Mouse (Mus musculus) monocyte, adult 5-6 weeks (primary cell): ENCODE measurements around the gene Fbxo30. TPM values are rescaled to one million over a fixed set of nuclear protein-coding genes. Genes with fewer than 3 reads are reported as not detected.
"Not testable (repeated sequence)": the region's sequence is repeated elsewhere in the genome, so short reads cannot be mapped to it uniquely, and the experiment has no call there.

ENCODE experiments used
- ATAC-seq: fragments of 153-309, 156-312 bp; replicated peaks from 2 replicates; pipeline ENCODE4 v1.8.0; 2017; ENCODE audit warnings: mild to moderate bottlenecking; ENCODE audit not compliant: low TSS enrichment, insufficient number of reproducible peaks, severe bottlenecking, poor library complexity, low FRiP score
- total RNA-seq: library from RNA; stranded (forward); fragments of 200-1000, 200-491, 200-594 nt; gene quantifications from 3 replicates; pipeline ENCODE4 v1.2.3, GENCODE M21; 2017

Gene Fbxo30
- total RNA-seq: 14.6 to 18.6 TPM (median 15.5 TPM) in 3 replicates

- ATAC-seq: peak; percentile 85
Observed at GRCm38 (mm10) chr10:11280578-11281463, at the start of gene Fbxo30. Gene Fbxo30, plus strand, starts transcription at chr10:11281330.

- no peak for ATAC-seq
Observed at GRCm38 (mm10) chr10:11233208-11233607, 47.9 kb upstream of the Fbxo30 start.

GRCm38 (mm10) chr10:11242988-11243387, 38.1 kb upstream of the Fbxo30 start:
- not testable (repeated sequence) for ATAC-seq

- ATAC-seq: no peak
Observed at GRCm38 (mm10) chr10:11248210-11248609, 32.9 kb upstream of the Fbxo30 start.

- ATAC-seq: no peak
Observed at GRCm38 (mm10) chr10:11250247-11250997, 30.7 kb upstream of the Fbxo30 start.

GRCm38 (mm10) chr10:11253581-11253980, 27.5 kb upstream of the Fbxo30 start:
- not testable (repeated sequence) for ATAC-seq

- ATAC-seq: no peak
Observed at GRCm38 (mm10) chr10:11260119-11260518, 21.0 kb upstream of the Fbxo30 start.

- not testable (repeated sequence) for ATAC-seq
Observed at GRCm38 (mm10) chr10:11262292-11262691, 18.8 kb upstream of the Fbxo30 start.

GRCm38 (mm10) chr10:11263795-11264194, 17.3 kb upstream of the Fbxo30 start:
- not testable (repeated sequence) for ATAC-seq

GRCm38 (mm10) chr10:11269165-11269564, 12.0 kb upstream of the Fbxo30 start:
- no peak for ATAC-seq

- no peak for ATAC-seq
Observed at GRCm38 (mm10) chr10:11274431-11274830, 6.7 kb upstream of the Fbxo30 start.

GRCm38 (mm10) chr10:11280235-11280577, 924 bp upstream of the Fbxo30 start:
- no peak for ATAC-seq

GRCm38 (mm10) chr10:11281498-11282305, 572 bp downstream of the Fbxo30 start:
- peak; percentile 9; the same call in 1 of the 2 replicates for ATAC-seq

GRCm38 (mm10) chr10:11282306-11282631, 1.1 kb downstream of the Fbxo30 start:
- no peak for ATAC-seq

GRCm38 (mm10) chr10:11298418-11298817, 17.3 kb downstream of the Fbxo30 start:
- ATAC-seq: no peak

GRCm38 (mm10) chr10:11305365-11306053, 24.4 kb downstream of the Fbxo30 start:
- no peak for ATAC-seq

GRCm38 (mm10) chr10:11306054-11306367, 24.9 kb downstream of the Fbxo30 start:
- ATAC-seq: no peak

GRCm38 (mm10) chr10:11309866-11310265, 28.7 kb downstream of the Fbxo30 start:
- no peak for ATAC-seq

GRCm38 (mm10) chr10:11310481-11310880, 29.4 kb downstream of the Fbxo30 start:
- ATAC-seq: no peak
